Mouse (Mus musculus): ENCODE data around the gene Axin1.
"Not testable (repeated sequence)": the region's sequence is repeated elsewhere in the genome, so short reads cannot be mapped to it uniquely, and the experiment has no call there.

Gene Axin1

GRCm38 (mm10) chr17:26138239-26138836 lies at the start of gene Axin1:
Axin1 (plus strand) TSS chr17:26138688.
- peak; percentile 99 for DNase-seq (ENCODE audit: extremely low spot score)

- DNase-seq (ENCODE audit: extremely low spot score) = peak; percentile 90
These were observed 48.4 kb upstream of the Axin1 start, which contains the start of gene Decr2 for GRCm38 (mm10) chr17:26089905-26090632. Decr2 (minus strand) TSS chr17:26090337.

- DNase-seq (ENCODE audit: extremely low spot score) = no peak
These were observed 43.9 kb upstream of the Axin1 start for GRCm38 (mm10) chr17:26094531-26095110.

- peak; percentile 83 for DNase-seq (ENCODE audit: extremely low spot score)
These were observed 43.3 kb upstream of the Axin1 start, which contains the start of gene Nme4 for GRCm38 (mm10) chr17:26095121-26095740. Nme4 (minus strand) TSS chr17:26095602.

- DNase-seq (ENCODE audit: extremely low spot score) = no peak
These were observed 40.0 kb upstream of the Axin1 start for GRCm38 (mm10) chr17:26098461-26098860.

GRCm38 (mm10) chr17:26099316-26099715 lies 39.2 kb upstream of the Axin1 start:
- DNase-seq (ENCODE audit: extremely low spot score) = not testable (repeated sequence)

GRCm38 (mm10) chr17:26100166-26100565 lies 38.3 kb upstream of the Axin1 start:
- no peak for DNase-seq (ENCODE audit: extremely low spot score)

GRCm38 (mm10) chr17:26101478-26101877 lies 37.0 kb upstream of the Axin1 start:
- no peak for DNase-seq (ENCODE audit: extremely low spot score)

GRCm38 (mm10) chr17:26105619-26106018 lies 32.9 kb upstream of the Axin1 start:
- DNase-seq (ENCODE audit: extremely low spot score) = no peak

GRCm38 (mm10) chr17:26110156-26110555 lies 28.3 kb upstream of the Axin1 start:
- DNase-seq (ENCODE audit: extremely low spot score) = no peak

GRCm38 (mm10) chr17:26111024-26111423 lies 27.5 kb upstream of the Axin1 start:
- no peak for DNase-seq (ENCODE audit: extremely low spot score)

GRCm38 (mm10) chr17:26111722-26112121 lies 26.8 kb upstream of the Axin1 start:
- no peak for DNase-seq (ENCODE audit: extremely low spot score)

- DNase-seq (ENCODE audit: extremely low spot score) = no peak
These were observed 25.7 kb upstream of the Axin1 start for GRCm38 (mm10) chr17:26112751-26113150.

GRCm38 (mm10) chr17:26113181-26113948 lies 25.1 kb upstream of the Axin1 start, which contains the start of gene Tmem8:
Tmem8 (plus strand) TSS chr17:26113299.
- peak; percentile 73 for DNase-seq (ENCODE audit: extremely low spot score)

- no peak for DNase-seq (ENCODE audit: extremely low spot score)
These were observed 24.4 kb upstream of the Axin1 start for GRCm38 (mm10) chr17:26114061-26114460.

GRCm38 (mm10) chr17:26114461-26114860 lies 24.0 kb upstream of the Axin1 start:
- not testable (repeated sequence) for DNase-seq (ENCODE audit: extremely low spot score)

- DNase-seq (ENCODE audit: extremely low spot score) = no peak
These were observed 23.1 kb upstream of the Axin1 start for GRCm38 (mm10) chr17:26115205-26115898.

GRCm38 (mm10) chr17:26115956-26116487 lies 22.5 kb upstream of the Axin1 start:
- no peak for DNase-seq (ENCODE audit: extremely low spot score)

- DNase-seq (ENCODE audit: extremely low spot score) = no peak
These were observed 21.8 kb upstream of the Axin1 start for GRCm38 (mm10) chr17:26116503-26117258.
